Mouse (Mus musculus) embryonic fibroblast, embryonic 13.5 days (primary cell): Measurements from ENCODE around the gene Akr1c20. TPM values are rescaled to one million over a fixed set of nuclear protein-coding genes. Genes with fewer than 3 reads are reported as not detected.

Experiments
- H3K27ac ChIP-seq: 2 replicates; pipeline ENCODE4 v1.5.1; 2012; ENCODE audit warnings: low read length, control low read depth, inconsistent platforms; ENCODE audit not compliant: insufficient read depth
- H3K4me1 ChIP-seq: 2 replicates; pipeline ENCODE4 v1.6.1; 2011; ENCODE audit warnings: low read length; ENCODE audit not compliant: control insufficient read depth, insufficient read depth
- H3K4me3 ChIP-seq: 2 replicates; pipeline ENCODE4 v1.5.1; 2011; ENCODE audit warnings: mild to moderate bottlenecking, control low read depth, low read length; ENCODE audit not compliant: insufficient read depth
- CTCF ChIP-seq: IDR thresholded peaks from 2 replicates; pipeline ENCODE4 v1.5.1; 2011; ENCODE audit warnings: mild to moderate bottlenecking, control low read depth, low read length, moderate library complexity, borderline replicate concordance; ENCODE audit not compliant: insufficient read depth
- POLR2A ChIP-seq: IDR thresholded peaks from 2 replicates; pipeline ENCODE4 v1.6.1; 2011; ENCODE audit warnings: low read depth, mild to moderate bottlenecking, control low read depth, low read length, moderate library complexity
- polyA plus RNA-seq: library from polyadenylated mRNA; stranded (reverse); fragments of >200 nt; gene quantifications from 2 replicates; pipeline ENCODE4 v1.2.4, GENCODE M21; 2011; ENCODE audit warnings: low read depth; ENCODE audit not compliant: missing spikeins, insufficient read length

Gene Akr1c20
- polyA plus RNA-seq, result not detected in 2 replicates

DNA sequence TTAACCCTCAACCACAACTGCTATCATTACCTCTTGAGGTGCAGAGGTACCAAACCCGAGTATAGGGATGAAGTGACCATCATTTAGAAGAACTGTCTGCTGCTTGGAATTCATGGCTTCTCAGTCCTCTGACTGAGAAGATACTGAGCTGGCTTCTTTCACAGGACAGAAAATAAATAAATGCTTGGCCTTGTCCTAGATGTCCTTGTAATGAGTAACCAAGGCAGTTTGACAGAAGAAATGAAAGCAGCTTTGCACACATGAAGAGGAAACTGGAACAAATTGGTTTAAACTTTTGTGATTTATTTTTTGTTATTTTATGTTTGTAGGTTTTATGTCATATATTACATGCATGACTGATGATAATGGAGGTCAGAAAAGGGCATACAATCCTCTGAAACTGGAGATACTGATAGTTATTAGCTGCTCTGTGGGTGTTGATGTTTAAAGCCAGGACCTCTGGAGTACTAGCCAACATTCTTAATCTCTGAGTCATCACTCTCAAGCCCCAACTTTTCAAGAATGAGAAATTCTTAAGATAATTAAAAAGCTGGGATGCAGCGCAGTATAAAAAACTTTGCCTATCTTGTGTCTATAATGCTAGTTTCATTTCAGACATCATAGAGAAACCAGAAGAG, at the start of gene Akr1c20:
Gene Akr1c20 (minus strand): TSS at position 145 of the 638 bp plus-strand sequence.
- Histone ChIP-seq H3K27ac (no peak within 1 kb of the TSS), H3K4me3 (no peak within 1 kb of the TSS), H3K4me1 (no peaks in the 10 kb centered on the region)
- no peak for TF ChIP-seq CTCF
- no peak for TF ChIP-seq POLR2A

DNA sequence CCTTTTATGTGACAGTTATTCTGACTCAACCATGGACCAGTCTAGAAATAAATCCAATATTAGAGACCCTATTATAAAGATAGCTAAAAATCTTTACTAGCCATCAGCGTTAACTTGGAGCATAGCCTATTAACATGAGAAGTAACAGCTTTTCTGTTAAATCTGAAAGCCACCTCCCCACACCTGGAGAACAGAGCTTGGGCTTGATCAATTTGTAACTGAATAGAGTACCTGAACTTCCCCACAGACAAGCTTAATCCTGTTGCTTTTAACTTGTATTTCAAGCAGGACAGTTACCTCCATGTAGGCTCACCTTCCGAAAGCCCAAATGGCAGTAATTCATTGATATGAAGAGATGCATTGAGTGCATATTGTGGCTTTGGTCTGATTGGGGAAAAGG, 42.9 kb upstream of the Akr1c20 start:
- no peak overlapping the region for H3K4me3 ChIP-seq
- TF ChIP-seq CTCF, result no peak
- TF ChIP-seq POLR2A, result no peak
- no peaks in the 10 kb centered on the region for H3K4me1 ChIP-seq
- no peak overlapping the region for H3K27ac ChIP-seq

DNA sequence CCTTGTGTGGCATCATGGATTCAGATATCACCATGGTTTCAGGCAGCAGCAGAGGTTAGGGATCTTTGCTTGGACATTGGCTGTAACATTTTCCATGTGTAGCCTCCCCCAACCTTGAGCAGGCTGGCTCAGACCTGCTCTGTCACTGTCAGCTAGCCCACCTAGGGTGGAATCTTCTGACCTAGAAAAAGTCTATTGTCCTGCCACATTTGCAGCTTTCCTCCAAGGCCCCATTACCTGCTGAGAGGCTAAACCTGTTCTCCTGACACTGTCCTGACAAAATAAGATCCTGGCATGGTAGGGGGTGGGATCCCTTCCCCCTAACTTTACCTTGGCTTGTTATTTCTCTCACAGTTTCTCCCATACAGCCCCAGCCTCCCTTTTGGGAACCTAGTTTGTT, 37.4 kb upstream of the Akr1c20 start:
- TF ChIP-seq POLR2A (no peak), CTCF (no peak)
- Histone ChIP-seq H3K4me1 (no peaks in the 10 kb centered on the region), H3K27ac (no peak overlapping the region), H3K4me3 (no peak overlapping the region)

GRCm38 (mm10) chr13:4559143-4559542, 36.0 kb upstream of the Akr1c20 start:
- H3K27ac ChIP-seq, result no peak overlapping the region
- TF ChIP-seq POLR2A (no peak), CTCF (no peak)
- no peak overlapping the region for H3K4me3 ChIP-seq
- H3K4me1 ChIP-seq, result no peaks in the 10 kb centered on the region

GRCm38 (mm10) chr13:4514811-4515210, 8.3 kb downstream of the Akr1c20 start:
- Histone ChIP-seq H3K4me3 (no peak overlapping the region), H3K4me1 (no peaks in the 10 kb centered on the region), H3K27ac (no peak overlapping the region)
- TF ChIP-seq CTCF, result no peak
- TF ChIP-seq POLR2A, result no peak

DNA sequence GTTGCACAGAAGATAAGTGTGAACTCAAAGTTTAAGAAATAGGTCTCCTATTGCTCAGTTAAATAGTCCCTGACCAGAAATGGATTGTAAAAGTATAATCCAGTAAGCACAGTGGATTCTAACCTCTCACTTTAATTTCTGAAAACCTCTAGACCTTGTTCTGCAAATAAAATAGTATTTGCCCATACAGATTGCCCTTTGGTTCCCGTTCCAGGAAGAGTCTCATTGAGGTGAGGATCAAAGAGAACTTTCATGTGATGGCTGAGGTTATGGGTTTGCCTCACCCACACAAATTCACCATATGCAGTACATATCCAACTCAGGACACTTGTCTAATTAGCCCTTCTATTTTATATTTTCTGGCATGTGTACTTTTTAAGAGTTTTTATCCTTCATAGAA, 55.2 kb downstream of the Akr1c20 start:
- Histone ChIP-seq H3K27ac (no peak overlapping the region), H3K4me3 (no peak overlapping the region), H3K4me1 (no peaks in the 10 kb centered on the region)
- TF ChIP-seq POLR2A (no peak), CTCF (no peak)

DNA sequence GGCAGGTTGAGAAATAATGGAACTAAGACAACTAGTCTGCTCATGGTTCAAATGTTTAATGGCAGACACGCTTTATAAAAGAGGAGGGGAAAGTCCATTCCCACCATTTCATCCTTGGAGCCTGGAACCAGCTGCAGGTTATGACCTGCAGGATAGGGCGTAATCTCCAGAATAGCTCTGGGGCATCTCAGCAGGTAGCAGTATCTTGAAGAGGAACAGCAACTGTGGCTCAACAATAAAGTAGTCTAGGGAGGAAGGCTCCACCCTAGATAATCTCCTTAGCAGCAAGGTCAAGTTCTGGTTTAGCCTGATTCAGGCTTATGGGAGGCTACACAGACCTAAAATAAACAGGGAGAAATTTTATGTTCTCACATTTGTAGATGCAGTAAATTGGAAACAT, 57.5 kb downstream of the Akr1c20 start:
- Histone ChIP-seq H3K4me1 (no peaks in the 10 kb centered on the region), H3K27ac (no peak overlapping the region), H3K4me3 (no peak overlapping the region)
- TF ChIP-seq CTCF (no peak), POLR2A (no peak)

Other genes with a start within 250 kb of the Akr1c20 start
- not detected in 2 replicates for gene Akr1c12, start 243.9 kb downstream of the Akr1c20 start, polyA plus RNA-seq
- not detected in 2 replicates for gene Akr1c6, start 89.0 kb downstream of the Akr1c20 start, polyA plus RNA-seq
- not detected in 2 replicates for gene Akr1c21, start 50.7 kb upstream of the Akr1c20 start, polyA plus RNA-seq
- 28.6 and 32.0 TPM in 2 replicates for gene Akr1e1, start 85.8 kb upstream of the Akr1c20 start, polyA plus RNA-seq